ENCODE assay signal across 18 mouse cellular contexts in genomic region chr3:79253416-79253815, GRCm38 (mm10). TPM values are rescaled to one million over a fixed set of nuclear protein-coding genes. Genes with fewer than 3 reads are reported as not detected.
A peak's percentile ranks its signal among the peaks of the same experiment; 100 is the strongest.
DNase-seq lines count a peak whose midpoint lies in the region; ATAC-seq lines count a peak whose summit lies in the region.
"Had no signal": no experiment of that assay in that cellular context is flagged by ENCODE, and none has a peak within 500 bp of the region (broad histone marks: within the 10 kb centered on the region; RNA-seq: fewer than 3 reads in every experiment).

No protein-coding gene starts in this region.

- peak overlapping the region; percentile 28; the same call in 1 of the 2 replicates for H3K27ac ChIP-seq in heart, embryonic 13.5 days (replicated peaks)
- no peak overlapping the region for H3K27ac ChIP-seq in heart, embryonic 11.5 days (ENCODE audit: low read depth, low read length)
- H3K27ac ChIP-seq in liver, embryonic 11.5 days (ENCODE audit: low read depth, low read length) = 0 out of 2 replicates have a peak overlapping the region, but pooled peaks have one; percentile 2
- H3K27ac ChIP-seq in liver, embryonic 12.5 days = no peak overlapping the region
- H3K27ac ChIP-seq: embryonic facial prominence, embryonic 15.5 days; limb, embryonic 15.5 days; midbrain, embryonic 12.5 days; neural tube, embryonic 12.5 days; stomach, embryonic 15.5 days had no signal

- no peak overlapping the region for H3K4me3 ChIP-seq in heart, embryonic 13.5 days
- no peak overlapping the region for H3K4me3 ChIP-seq in heart, embryonic 11.5 days (ENCODE audit: low read depth, low read length)
- no peak overlapping the region for H3K4me3 ChIP-seq in liver, embryonic 11.5 days (ENCODE audit: low read depth, low read length)
- no peak overlapping the region for H3K4me3 ChIP-seq in liver, embryonic 12.5 days
- H3K4me3 ChIP-seq: embryonic facial prominence, embryonic 15.5 days; intestine, embryonic 15.5 days; limb, embryonic 15.5 days; midbrain, embryonic 12.5 days; neural tube, embryonic 12.5 days; stomach, embryonic 15.5 days had no signal

- peak overlapping the region; percentile 34; the same call in 1 of the 2 replicates for H3K4me2 ChIP-seq in heart, embryonic 13.5 days
- H3K4me2 ChIP-seq in heart, embryonic 11.5 days = no peak overlapping the region
- H3K4me2 ChIP-seq in liver, embryonic 11.5 days = peak overlapping the region; percentile 21; the same call in 1 of the 2 replicates
- H3K4me2 ChIP-seq in liver, embryonic 12.5 days = no peak overlapping the region
- H3K4me2 ChIP-seq: embryonic facial prominence, embryonic 15.5 days; intestine, embryonic 15.5 days; limb, embryonic 15.5 days; midbrain, embryonic 12.5 days; neural tube, embryonic 12.5 days; stomach, embryonic 15.5 days had no signal

- H3K9me3 ChIP-seq in heart, embryonic 13.5 days = 0 out of 2 replicates have a peak, but pooled peaks cover 5% of the 10 kb centered on the region
- no peaks in the 10 kb centered on the region for H3K9me3 ChIP-seq in heart, embryonic 11.5 days (replicated peaks; ENCODE audit: control insufficient read depth, low read length)
- no peaks in the 10 kb centered on the region for H3K9me3 ChIP-seq in liver, embryonic 11.5 days (ENCODE audit: control insufficient read depth, low read length)
- H3K9me3 ChIP-seq in liver, embryonic 12.5 days (replicated peaks) = no peaks in the 10 kb centered on the region
- H3K9me3 ChIP-seq: embryonic facial prominence, embryonic 15.5 days; intestine, embryonic 15.5 days; limb, embryonic 15.5 days; stomach, embryonic 15.5 days had no signal

- peak overlapping the region; percentile 19; the same call in 1 of the 2 replicates for H3K9ac ChIP-seq in heart, embryonic 13.5 days
- no peak overlapping the region for H3K9ac ChIP-seq in heart, embryonic 11.5 days (ENCODE audit: low read depth, low read length)
- H3K9ac ChIP-seq in liver, embryonic 11.5 days (ENCODE audit: low read depth, low read length) = no peak overlapping the region
- no peak overlapping the region for H3K9ac ChIP-seq in liver, embryonic 12.5 days
- H3K9ac ChIP-seq: embryonic facial prominence, embryonic 15.5 days; forebrain, postnatal 0 days; intestine, embryonic 15.5 days; limb, embryonic 15.5 days; midbrain, embryonic 12.5 days; neural tube, embryonic 12.5 days; stomach, embryonic 15.5 days had no signal

- WGBS in heart, embryonic 13.5 days = 62% methylated on average over 9 of the region's 9 CpGs
- 71% methylated on average over 9 of the region's 9 CpGs for WGBS in heart, embryonic 11.5 days (ENCODE audit: insufficient replicate concordance)
- WGBS in liver, embryonic 11.5 days = 68% methylated on average over 9 of the region's 9 CpGs
- 53% methylated on average over 9 of the region's 9 CpGs for WGBS in liver, embryonic 12.5 days (ENCODE audit: insufficient replicate concordance)

- no peaks in the 10 kb centered on the region; the same call in 1 of the 2 replicates for H3K36me3 ChIP-seq in heart, embryonic 13.5 days
- H3K36me3 ChIP-seq in heart, embryonic 11.5 days (ENCODE audit: control insufficient read depth, insufficient read depth, low read length) = no peaks in the 10 kb centered on the region; the same call in 1 of the 2 replicates
- no peaks in the 10 kb centered on the region for H3K36me3 ChIP-seq in liver, embryonic 11.5 days (ENCODE audit: control insufficient read depth, insufficient read depth, low read length)
- no peaks in the 10 kb centered on the region for H3K36me3 ChIP-seq in liver, embryonic 12.5 days
- H3K36me3 ChIP-seq: embryonic facial prominence, embryonic 15.5 days; intestine, embryonic 15.5 days; limb, embryonic 15.5 days; midbrain, embryonic 12.5 days; neural tube, embryonic 12.5 days; stomach, embryonic 15.5 days had no signal

- ATAC-seq in heart, embryonic 13.5 days (ENCODE audit: extremely low read depth, insufficient number of reproducible peaks, low FRiP score, low TSS enrichment) = no peak
- no peak for ATAC-seq in heart, embryonic 11.5 days (replicated peaks; ENCODE audit: insufficient number of reproducible peaks, low FRiP score, low TSS enrichment)
- ATAC-seq in liver, embryonic 11.5 days (replicated peaks; ENCODE audit: low FRiP score) = 0 out of 2 replicates have a peak, but pooled peaks have one; percentile 15
- no peak for ATAC-seq in liver, embryonic 12.5 days
- ATAC-seq in neutrophil, adult 5-6 weeks (ENCODE audit: extremely low read depth, insufficient number of reproducible peaks, low FRiP score, poor library complexity, severe bottlenecking) = peak; percentile 57; the same call in 1 of the 2 replicates
- ATAC-seq: forebrain, postnatal 0 days; Patski had no signal

- DNase-seq in liver, embryonic 11.5 days (ENCODE audit: low spot score) = no peak
- peak; percentile 43 for DNase-seq in brain, adult 2 months (ENCODE audit: low read depth, low spot score)
- DNase-seq in MN1 (ENCODE audit: low spot score) = no peak
- no peak for DNase-seq in ovary, adult 18-20 months (ENCODE audit: low spot score)
- DNase-seq: adrenal gland, postnatal 25 days; cerebellum, adult 2 months; forebrain, postnatal 0 days had no signal

- H3K4me1 ChIP-seq in heart, embryonic 13.5 days = peaks cover 33% of the 10 kb centered on the region
- H3K4me1 ChIP-seq in heart, embryonic 11.5 days (ENCODE audit: control insufficient read depth, insufficient read depth, low read length) = peaks cover 8% of the 10 kb centered on the region
- H3K4me1 ChIP-seq in liver, embryonic 11.5 days (replicated peaks; ENCODE audit: control insufficient read depth, insufficient read depth, low read length) = no peaks in the 10 kb centered on the region
- peaks cover 13% of the 10 kb centered on the region for H3K4me1 ChIP-seq in liver, embryonic 12.5 days
- H3K4me1 ChIP-seq: intestine, embryonic 15.5 days; neural tube, embryonic 12.5 days; stomach, embryonic 15.5 days had no signal

- no peaks in the 10 kb centered on the region for H3K27me3 ChIP-seq in heart, embryonic 13.5 days (replicated peaks)
- H3K27me3 ChIP-seq in heart, embryonic 11.5 days (ENCODE audit: control insufficient read depth, insufficient read depth, low read length) = no peaks in the 10 kb centered on the region
- no peaks in the 10 kb centered on the region for H3K27me3 ChIP-seq in liver, embryonic 11.5 days (replicated peaks; ENCODE audit: control insufficient read depth, insufficient read depth, low read length)
- H3K27me3 ChIP-seq in liver, embryonic 12.5 days (replicated peaks) = no peaks in the 10 kb centered on the region
- H3K27me3 ChIP-seq: embryonic facial prominence, embryonic 15.5 days; intestine, embryonic 15.5 days; limb, embryonic 15.5 days; midbrain, embryonic 12.5 days; neural tube, embryonic 12.5 days; Patski; stomach, embryonic 15.5 days had no signal

RNA-seq across cellular contexts. Expression of gene Rapgef2, which starts 32.9 kb away (rescaled TPM):
- 4.1 and 4.6 TPM in 2 replicates for polyA plus RNA-seq in heart, embryonic 13.5 days (2015; fragmentation: Nextera tagmentation; extraction: Ambion mirVana)
- polyA plus RNA-seq in heart, embryonic 11.5 days (2014; fragmentation: Nextera tagmentation; extraction: Ambion mirVana) = 5.4 and 5.9 TPM in 2 replicates
- 2.7 and 3.1 TPM in 2 replicates for polyA plus RNA-seq in liver, embryonic 11.5 days (2014; fragmentation: Nextera tagmentation; extraction: Ambion mirVana)
- 2.1 and 2.2 TPM in 2 replicates for polyA plus RNA-seq in liver, embryonic 12.5 days (2016; fragmentation: Nextera tagmentation; extraction: Ambion mirVana)
- 27.5 and 28.7 TPM in 2 replicates for total RNA-seq in neutrophil, adult 5-6 weeks (2017)

Comparison
In these comparisons a context has a peak if more than half of its experiments do, and no peak if none do; other contexts are left out.
1. ATAC-seq: peak in liver, embryonic 11.5 days (single experiment) and neutrophil, adult 5-6 weeks (single experiment); none in heart, embryonic 13.5 days (single experiment), heart, embryonic 11.5 days (single experiment) and liver, embryonic 12.5 days (single experiment).
2. H3K27ac ChIP-seq: peak in heart, embryonic 13.5 days (single experiment) and liver, embryonic 11.5 days (single experiment); none in heart, embryonic 11.5 days (single experiment) and liver, embryonic 12.5 days (single experiment).
3. H3K4me2 ChIP-seq: peak in heart, embryonic 13.5 days (single experiment) and liver, embryonic 11.5 days (single experiment); none in heart, embryonic 11.5 days (single experiment) and liver, embryonic 12.5 days (single experiment).